Mouse (Mus musculus): ENCODE data around the gene Rnf121.

DNA sequence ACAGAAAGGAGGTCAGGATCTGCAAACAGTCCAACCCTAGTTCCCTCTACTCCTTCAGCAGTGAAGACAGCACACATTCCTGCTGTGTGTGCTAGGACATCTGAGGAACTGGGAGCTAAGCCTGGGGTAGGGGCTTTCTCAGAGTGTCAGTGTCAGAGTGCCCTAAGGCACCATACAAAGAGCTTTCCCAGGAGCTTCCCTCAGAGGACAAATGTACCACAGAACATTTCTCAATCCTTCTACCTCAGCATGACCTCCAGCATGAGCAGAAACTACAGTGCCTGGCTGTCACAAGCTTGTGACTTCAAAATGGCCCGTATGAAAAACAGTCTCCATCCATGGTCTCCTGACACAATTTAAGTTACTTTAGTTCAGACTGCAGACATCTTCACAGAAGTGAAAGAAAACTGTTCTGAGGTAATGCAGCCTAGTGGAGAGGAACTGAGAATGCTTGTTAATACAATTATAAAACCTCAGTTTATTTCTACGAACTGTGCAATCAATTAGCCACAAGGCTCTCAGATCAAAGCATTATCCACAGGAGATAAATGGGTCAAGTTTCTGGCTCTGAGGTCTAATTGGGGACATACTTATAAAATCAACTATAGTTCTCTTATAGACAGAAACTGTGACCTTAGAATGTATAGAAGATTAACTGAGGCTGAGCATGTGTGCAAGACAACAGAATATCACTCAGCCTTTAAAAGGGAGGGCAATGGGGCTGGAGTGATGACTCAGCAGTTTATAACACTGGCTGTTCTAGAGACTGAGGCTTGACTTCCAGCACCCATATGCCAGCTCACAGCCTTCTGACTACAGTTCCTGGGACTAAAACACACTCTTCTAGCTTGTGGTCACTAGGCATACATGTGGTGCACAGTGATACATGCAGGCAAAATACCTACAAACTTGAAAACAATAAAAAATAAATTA is 39.8 kb downstream of the Rnf121 start:
- TF ChIP-seq POLR2A (IDR thresholded peaks at IDR 0.05; ENCODE audit: borderline replicate concordance, control insufficient read depth, low read depth, low read length) (no peak), CTCF (IDR thresholded peaks at IDR 0.05; ENCODE audit: control insufficient read depth, insufficient read depth, low read length) (no peak)

All from bone marrow, adult 2 months (tissue).